Mouse (Mus musculus) kidney, embryonic 15.5 days (tissue): Measurements from ENCODE around the gene C1qtnf12. TPM values are rescaled to one million over a fixed set of nuclear protein-coding genes. Genes with fewer than 3 reads are reported as not detected.

ENCODE experiments used
- ATAC-seq: fragments of 200-750 bp; cut with Nextera tagmentation; replicated peaks from 2 replicates; pipeline ENCODE4 v1.8.0; 2017; ENCODE audit warnings: moderate TSS enrichment; ENCODE audit not compliant: low FRiP score
- H3K27ac ChIP-seq: fragments of 300-500 bp; sonication (generic); 2 replicates; pipeline ENCODE4 v1.5.1; 2015; ENCODE audit warnings: mild to moderate bottlenecking, inconsistent platforms
- H3K27me3 ChIP-seq: fragments of 300-500 bp; sonication (generic); 2 replicates; pipeline ENCODE4 v1.6.1; 2015; ENCODE audit warnings: inconsistent platforms
- H3K36me3 ChIP-seq: fragments of 300-500 bp; sonication (generic); 2 replicates; pipeline ENCODE4 v1.6.1; 2015; ENCODE audit warnings: inconsistent platforms
- H3K4me1 ChIP-seq: fragments of 300-500 bp; sonication (generic); 2 replicates; pipeline ENCODE4 v1.6.1; 2015; ENCODE audit warnings: inconsistent platforms
- H3K4me2 ChIP-seq: fragments of 300-500 bp; sonication (generic); 2 replicates; pipeline ENCODE4 v1.6.1; 2015; ENCODE audit warnings: moderate library complexity, mild to moderate bottlenecking, inconsistent platforms
- H3K4me3 ChIP-seq: fragments of 300-500 bp; sonication (generic); replicated peaks from 2 replicates; pipeline ENCODE4 v1.5.1; 2015; ENCODE audit warnings: mild to moderate bottlenecking, inconsistent platforms
- H3K9ac ChIP-seq: fragments of 300-500 bp; sonication (generic); 2 replicates; pipeline ENCODE4 v1.6.1; 2015; ENCODE audit warnings: mild to moderate bottlenecking, inconsistent platforms
- H3K9me3 ChIP-seq: fragments of 300-500 bp; sonication (generic); replicated peaks from 2 replicates; pipeline ENCODE4 v1.6.1; 2016; ENCODE audit warnings: inconsistent platforms
- WGBS: fragments of 180-500 bp; shearing (Covaris S2); methylation state at CpG from one replicate; pipeline ENCODE4 v1.1.7; 2015; ENCODE audit warnings: mixed read lengths; 5-methylcytosine and 5-hydroxymethylcytosine counted together
- polyA plus RNA-seq: library from polyadenylated mRNA; unstranded; fragments of >200 nt; fragmentation: Nextera tagmentation; extraction: Ambion mirVana; gene quantifications from 2 replicates; pipeline ENCODE4 v1.2.1, GENCODE M21; 2015

The C1qtnf12 gene
- polyA plus RNA-seq, 1 experiment from 2014 or later, result 118 TPM

GRCm38 (mm10) chr4:155970286-155970685 lies 8.2 kb downstream of the C1qtnf12 start:
- ATAC-seq, result no peak
- Histone ChIP-seq H3K4me2 (no peak overlapping the region), H3K9me3 (no peaks in the 10 kb centered on the region), H3K9ac (no peak overlapping the region), H3K4me1 (peaks cover 40% of the 10 kb centered on the region), H3K4me3 (no peak overlapping the region), H3K27me3 (no peaks in the 10 kb centered on the region), H3K27ac (peak overlapping the region; percentile 82; the same call in 1 of the 2 replicates), H3K36me3 (peaks cover 24% of the 10 kb centered on the region)
- WGBS, result 82% methylated on average over 5 of the region's 5 CpGs

DNA sequence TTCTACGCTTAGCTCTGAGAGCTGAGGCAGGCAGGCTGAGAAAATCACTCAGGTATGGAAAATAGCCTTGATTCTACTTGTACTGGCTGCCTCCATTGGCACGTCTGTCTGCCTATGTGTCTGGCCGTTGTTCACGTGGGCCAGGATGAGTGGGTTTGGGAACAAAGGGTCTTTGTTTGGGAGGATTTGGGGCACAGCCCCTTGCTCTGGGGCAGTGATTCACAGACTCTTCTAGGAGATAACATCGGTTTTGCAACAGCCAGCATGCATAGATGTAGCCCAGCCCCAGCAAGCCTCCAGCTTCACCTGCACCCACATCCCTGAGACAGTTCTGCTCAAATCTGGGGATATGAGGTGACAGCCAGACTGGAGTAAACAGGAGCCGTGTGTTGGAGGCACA lies 10.5 kb downstream of the C1qtnf12 start:
- Histone ChIP-seq H3K4me3 (no peak overlapping the region), H3K9me3 (no peaks in the 10 kb centered on the region), H3K36me3 (0 out of 2 replicates have a peak, but pooled peaks cover 2% of the 10 kb centered on the region), H3K4me2 (no peak overlapping the region), H3K4me1 (peaks cover 40% of the 10 kb centered on the region), H3K27ac (peak overlapping the region; percentile 77), H3K27me3 (no peaks in the 10 kb centered on the region), H3K9ac (no peak overlapping the region)
- no peak for ATAC-seq
- 59% methylated on average over 6 of the region's 6 CpGs for WGBS

GRCm38 (mm10) chr4:155973239-155973638 lies 11.1 kb downstream of the C1qtnf12 start:
- H3K27ac ChIP-seq, result peak overlapping the region; percentile 77
- H3K9ac ChIP-seq, result no peak overlapping the region
- no peak overlapping the region for H3K4me3 ChIP-seq
- H3K36me3 ChIP-seq, result no peaks in the 10 kb centered on the region
- no peak overlapping the region for H3K4me2 ChIP-seq
- H3K4me1 ChIP-seq, result peaks cover 38% of the 10 kb centered on the region
- H3K27me3 ChIP-seq, result no peaks in the 10 kb centered on the region
- no peaks in the 10 kb centered on the region for H3K9me3 ChIP-seq
- ATAC-seq, result peak; percentile 82
- 43% methylated on average over 2 of the region's 2 CpGs for WGBS

- no peak overlapping the region for H3K4me2 ChIP-seq
- 75% methylated on average over 12 of the region's 12 CpGs for WGBS
- H3K27me3 ChIP-seq, result no peaks in the 10 kb centered on the region
- H3K36me3 ChIP-seq, result no peaks in the 10 kb centered on the region
- no peak overlapping the region for H3K9ac ChIP-seq
- no peak overlapping the region for H3K4me3 ChIP-seq
- no peaks in the 10 kb centered on the region for H3K9me3 ChIP-seq
- ATAC-seq, result no peak
- H3K4me1 ChIP-seq, result 0 out of 2 replicates have a peak, but pooled peaks cover 2% of the 10 kb centered on the region
- no peak overlapping the region for H3K27ac ChIP-seq
These were observed 19.4 kb downstream of the C1qtnf12 start for GRCm38 (mm10) chr4:155981436-155982082.

GRCm38 (mm10) chr4:155983788-155984187 lies 21.7 kb downstream of the C1qtnf12 start:
- H3K9me3 ChIP-seq, result no peaks in the 10 kb centered on the region
- H3K4me3 ChIP-seq, result no peak overlapping the region
- no peak overlapping the region for H3K9ac ChIP-seq
- no peak for ATAC-seq
- H3K4me1 ChIP-seq, result 0 out of 2 replicates have a peak, but pooled peaks cover 2% of the 10 kb centered on the region
- no peak overlapping the region for H3K4me2 ChIP-seq
- H3K27me3 ChIP-seq, result no peaks in the 10 kb centered on the region
- H3K36me3 ChIP-seq, result no peaks in the 10 kb centered on the region
- no peak overlapping the region for H3K27ac ChIP-seq
- 18% methylated on average over 2 of the region's 2 CpGs for WGBS

DNA sequence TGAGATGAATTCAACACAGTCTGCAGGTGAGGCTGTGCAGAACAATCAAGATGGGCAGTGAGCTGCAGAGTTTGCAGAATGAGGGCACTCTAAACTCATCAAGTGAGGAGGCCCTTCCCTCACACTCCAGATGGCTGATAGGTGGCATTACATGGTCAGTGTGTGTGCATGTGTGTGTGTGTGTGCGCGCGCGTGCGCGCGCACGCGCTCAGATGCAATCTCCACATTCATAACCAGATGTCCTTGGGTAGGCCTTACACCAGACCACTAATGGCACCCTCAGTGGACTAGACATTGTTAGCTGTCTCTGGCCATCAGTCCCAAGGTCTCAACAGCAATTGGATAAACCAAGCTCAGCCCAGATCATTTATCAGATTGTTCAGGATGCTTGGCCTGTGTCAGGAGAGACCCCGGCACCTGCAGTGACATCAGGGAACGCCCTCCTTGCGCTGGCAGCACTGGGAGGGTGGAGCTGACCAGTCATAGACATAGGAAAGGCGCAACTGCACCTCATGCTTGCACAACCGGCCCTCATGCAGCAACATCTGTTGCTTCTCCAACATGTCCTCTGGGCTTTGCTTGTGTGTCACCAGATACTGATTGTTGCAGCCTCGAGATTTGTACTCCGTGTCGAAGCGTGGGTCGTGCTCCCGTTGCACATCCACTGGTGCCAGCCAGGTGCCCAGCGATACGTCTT lies 29.2 kb downstream of the C1qtnf12 start:
- peak; percentile 1; the same call in 1 of the 2 replicates for ATAC-seq
- H3K9ac ChIP-seq, result peak overlapping the region; percentile 72
- no peaks in the 10 kb centered on the region for H3K27me3 ChIP-seq
- WGBS, result 83% methylated on average over 22 of the region's 22 CpGs
- H3K36me3 ChIP-seq, result peaks cover 17% of the 10 kb centered on the region
- no peaks in the 10 kb centered on the region for H3K9me3 ChIP-seq
- peaks cover 28% of the 10 kb centered on the region for H3K4me1 ChIP-seq
- peak overlapping the region; percentile 68 for H3K4me3 ChIP-seq
- peak overlapping the region; percentile 98 for H3K4me2 ChIP-seq
- H3K27ac ChIP-seq, result peak overlapping the region; percentile 97

GRCm38 (mm10) chr4:155991908-155992230 lies 29.8 kb downstream of the C1qtnf12 start:
- peak; percentile 9 for ATAC-seq
- peak overlapping the region; percentile 98 for H3K4me2 ChIP-seq
- no peaks in the 10 kb centered on the region for H3K27me3 ChIP-seq
- peaks cover 22% of the 10 kb centered on the region for H3K36me3 ChIP-seq
- 27% methylated on average over 37 of the region's 37 CpGs for WGBS
- peak overlapping the region; percentile 68 for H3K4me3 ChIP-seq
- H3K27ac ChIP-seq, result peak overlapping the region; percentile 97
- H3K4me1 ChIP-seq, result peaks cover 28% of the 10 kb centered on the region
- peak overlapping the region; percentile 72 for H3K9ac ChIP-seq
- no peaks in the 10 kb centered on the region for H3K9me3 ChIP-seq

GRCm38 (mm10) chr4:155992241-155992905 lies 30.3 kb downstream of the C1qtnf12 start, which contains the start of the genes B3galt6 and Sdf4:
Gene B3galt6, minus strand, starts transcription at chr4:155992649.
Gene Sdf4, plus strand, starts transcription at chr4:155992872.
- Histone ChIP-seq H3K27ac (peak within 1 kb of the TSS; percentile 97), H3K9ac (peak within 1 kb of the TSS; percentile 72), H3K36me3 (peaks cover 27% of the 10 kb centered on the region), H3K4me3 (peak within 1 kb of the TSS; percentile 68), H3K9me3 (no peaks in the 10 kb centered on the region), H3K4me1 (peaks cover 28% of the 10 kb centered on the region), H3K27me3 (no peaks in the 10 kb centered on the region), H3K4me2 (peak within 1 kb of the TSS; percentile 98)
- WGBS, result under 1% methylated on average over 99 of the region's 99 CpGs
- peak; percentile 87 for ATAC-seq

DNA sequence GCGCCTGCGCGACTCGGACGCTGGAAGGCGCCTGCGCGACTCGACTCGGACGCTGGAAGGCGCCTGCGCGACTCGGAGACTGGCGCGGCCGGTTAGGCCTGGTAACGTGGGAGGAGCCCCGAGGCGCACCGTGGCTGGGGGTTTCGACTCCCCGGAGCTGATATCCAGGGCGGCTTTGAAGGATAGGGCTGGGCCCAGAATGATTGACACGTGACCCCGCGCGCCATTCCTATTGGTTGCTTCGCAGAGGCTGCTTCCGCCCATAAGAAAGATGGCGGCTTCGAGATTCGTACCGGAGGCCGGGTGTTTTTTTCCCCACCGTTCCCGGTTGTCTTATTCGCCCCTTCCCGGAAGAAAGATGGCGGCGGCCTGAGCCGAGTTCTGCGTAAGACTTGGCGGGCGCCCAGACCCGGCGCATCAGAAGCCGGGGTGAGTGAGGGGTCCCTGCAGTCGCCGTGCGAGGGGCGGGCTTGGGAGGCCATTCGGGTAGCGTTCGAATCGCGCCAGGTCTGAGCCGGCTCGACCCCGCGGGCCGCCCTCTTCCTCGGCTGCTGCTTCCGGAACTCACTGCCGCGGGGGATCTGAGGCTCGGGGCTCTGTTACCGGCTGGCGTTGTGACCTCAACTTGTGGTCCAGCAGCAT lies 30.9 kb downstream of the C1qtnf12 start:
- Histone ChIP-seq H3K9me3 (no peaks in the 10 kb centered on the region), H3K36me3 (peaks cover 34% of the 10 kb centered on the region), H3K27me3 (no peaks in the 10 kb centered on the region), H3K4me3 (peak overlapping the region; percentile 68), H3K9ac (peak overlapping the region; percentile 72), H3K4me1 (peaks cover 28% of the 10 kb centered on the region), H3K4me2 (peak overlapping the region; percentile 72), H3K27ac (peak overlapping the region; percentile 95)
- ATAC-seq, result peak; percentile 88
- under 1% methylated on average over 70 of the region's 70 CpGs for WGBS

- H3K36me3 ChIP-seq, result peaks cover 39% of the 10 kb centered on the region
- H3K4me2 ChIP-seq, result peak overlapping the region; percentile 72
- H3K4me3 ChIP-seq, result peak overlapping the region; percentile 68
- H3K9ac ChIP-seq, result peak overlapping the region; percentile 72
- H3K9me3 ChIP-seq, result no peaks in the 10 kb centered on the region
- H3K4me1 ChIP-seq, result peaks cover 28% of the 10 kb centered on the region
- WGBS, result 6% methylated on average over 15 of the region's 15 CpGs
- H3K27ac ChIP-seq, result peak overlapping the region; percentile 95
- no peak for ATAC-seq
- H3K27me3 ChIP-seq, result no peaks in the 10 kb centered on the region
These were observed 31.5 kb downstream of the C1qtnf12 start for GRCm38 (mm10) chr4:155993606-155994005.

- Histone ChIP-seq H3K4me3 (no peak overlapping the region), H3K9me3 (no peaks in the 10 kb centered on the region), H3K4me2 (no peak overlapping the region), H3K4me1 (no peaks in the 10 kb centered on the region), H3K27me3 (no peaks in the 10 kb centered on the region), H3K9ac (no peak overlapping the region), H3K36me3 (peaks cover 94% of the 10 kb centered on the region), H3K27ac (no peak overlapping the region)
- WGBS, result 95% methylated on average over 3 of the region's 3 CpGs
- no peak for ATAC-seq
These were observed 42.0 kb downstream of the C1qtnf12 start for GRCm38 (mm10) chr4:156004109-156004508.
